In the genomic region with DNA sequence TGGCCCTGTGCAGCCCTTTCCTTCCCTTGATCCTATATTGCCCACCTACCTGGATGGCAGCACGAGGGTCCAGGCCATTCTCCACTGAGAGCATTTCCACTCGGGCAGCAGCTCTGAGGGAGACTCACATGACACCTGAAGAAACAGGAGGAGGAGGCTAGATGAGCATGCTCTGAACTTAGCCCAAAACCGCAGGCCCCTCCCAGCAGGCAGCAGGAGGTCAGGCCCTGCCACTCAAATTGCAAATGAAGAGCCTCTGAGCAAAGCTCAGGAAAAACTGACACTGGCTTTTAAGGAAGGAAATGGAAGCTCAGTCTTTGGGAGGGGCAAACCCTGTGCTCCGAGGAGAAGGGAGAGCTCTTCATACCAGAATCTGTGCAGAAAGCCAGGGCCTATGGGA, we compare ENCODE assay signal across 16 mouse cellular contexts. TPM values are rescaled to one million over a fixed set of nuclear protein-coding genes. Genes with fewer than 3 reads are reported as not detected.
A peak's percentile ranks its signal among the peaks of the same experiment; 100 is the strongest.
DNase-seq lines count a peak whose midpoint lies in the region; ATAC-seq and TF ChIP-seq lines count a peak whose summit lies in the region.
"Had no signal": no experiment of that assay in that cellular context is flagged by ENCODE, and none has a peak within 500 bp of the region (broad histone marks: within the 10 kb centered on the region; RNA-seq: fewer than 3 reads in every experiment).

No protein-coding gene starts in this region.

- H3K4me1 ChIP-seq in liver, adult 2 months (ENCODE audit: control insufficient read depth, insufficient read depth, low read length) = peaks cover 12% of the 10 kb centered on the region
- H3K4me1 ChIP-seq in CH12.LX (ENCODE audit: control insufficient read depth in 1 of 2, insufficient read depth in 2 of 2) = peaks cover 0 to 55% of the 10 kb centered on the region in 2 experiments; a peak in 2 of 4 replicates
- peaks cover 10% of the 10 kb centered on the region; the same call in 1 of the 2 replicates for H3K4me1 ChIP-seq in neural tube, embryonic 15.5 days
- H3K4me1 ChIP-seq: limb, embryonic 13.5 days had no signal

- no peak overlapping the region for H3K4me2 ChIP-seq in CH12.LX (ENCODE audit: insufficient read depth, low read depth, poor library complexity, severe bottlenecking)
- H3K4me2 ChIP-seq in neural tube, embryonic 15.5 days = no peak overlapping the region
- H3K4me2 ChIP-seq: limb, embryonic 13.5 days; stomach, embryonic 15.5 days had no signal

- no peak overlapping the region for H3K4me3 ChIP-seq in liver, adult 2 months (ENCODE audit: insufficient read depth, low read depth, low read length)
- no peak overlapping the region for H3K4me3 ChIP-seq in CH12.LX (replicated peaks in 1 of 3; ENCODE audit: low read depth in 2 of 3, low read length in 2 of 3, poor library complexity in 1 of 3)
- no peak overlapping the region for H3K4me3 ChIP-seq in neural tube, embryonic 15.5 days (replicated peaks)
- H3K4me3 ChIP-seq: limb, embryonic 13.5 days; stomach, embryonic 15.5 days had no signal

- no peak overlapping the region for H3K9ac ChIP-seq in liver, adult 2 months (ENCODE audit: low read depth, low read length)
- H3K9ac ChIP-seq in CH12.LX (ENCODE audit: insufficient read depth, low read depth) = no peak overlapping the region
- H3K9ac ChIP-seq in neural tube, embryonic 15.5 days (replicated peaks) = no peak overlapping the region
- H3K9ac ChIP-seq: limb, embryonic 13.5 days; stomach, embryonic 15.5 days had no signal

- TF ChIP-seq EP300 in CH12.LX (IDR thresholded peaks at IDR 0.05; ENCODE audit: low read length) = no peak

- H3K9me3 ChIP-seq in CH12.LX (replicated peaks; ENCODE audit: low read length) = no peaks in the 10 kb centered on the region
- H3K9me3 ChIP-seq in neural tube, embryonic 15.5 days (replicated peaks) = no peaks in the 10 kb centered on the region
- H3K9me3 ChIP-seq: limb, embryonic 13.5 days; stomach, embryonic 15.5 days had no signal

- dilution Hi-C loops in CH12.LX (cut with MboI; ENCODE audit: extremely low pct_ligation_motif_present, extremely low pct_unique_long_range_greater_than_20kb, low sequenced_read_pairs) = no loop called here

- H3K27ac ChIP-seq in liver, adult 2 months (replicated peaks; ENCODE audit: insufficient read depth, low read depth, low read length) = no peak overlapping the region
- no peak overlapping the region for H3K27ac ChIP-seq in CH12.LX (ENCODE audit: insufficient read depth, low read depth)
- H3K27ac ChIP-seq in neural tube, embryonic 15.5 days (replicated peaks) = no peak overlapping the region
- H3K27ac ChIP-seq: limb, embryonic 13.5 days; stomach, embryonic 15.5 days had no signal

- in situ Hi-C loops in CH12.LX (cut with MboI; ENCODE audit: low pct_ligation_motif_present, low pct_unique_long_range_greater_than_20kb, low sequenced_read_pairs) = no loop called here

- H3K27me3 ChIP-seq in liver, adult 2 months (ENCODE audit: control insufficient read depth, insufficient read depth, low read length) = no peaks in the 10 kb centered on the region
- no peaks in the 10 kb centered on the region for H3K27me3 ChIP-seq in CH12.LX (replicated peaks)
- H3K27me3 ChIP-seq in neural tube, embryonic 15.5 days (replicated peaks) = no peaks in the 10 kb centered on the region
- H3K27me3 ChIP-seq: limb, embryonic 13.5 days; Patski; stomach, embryonic 15.5 days had no signal

- peak; percentile 18 for DNase-seq in liver, adult 2 months (ENCODE audit: extremely low read depth, low read depth, low spot score)
- DNase-seq in liver (no peak), CH12.LX (ENCODE audit: extremely low read depth) (no peak), R1 (ENCODE audit: low read depth, low spot score) (peak; percentile 96)
- peak; percentile 73 to 82 for DNase-seq in kidney, postnatal 36 days
- DNase-seq in spleen, postnatal 14 days (ENCODE audit: low spot score in 2 of 2) = no peak
- DNase-seq in adrenal gland, postnatal 4 days (ENCODE audit: low spot score in 2 of 2) = no peak
- DNase-seq: adrenal gland, adult 2 months; cerebellum, adult 9-11 months; heart, postnatal 10 days; retina, postnatal 1 day had no signal

- no peak for TF ChIP-seq CTCF in liver, adult 2 months (IDR thresholded peaks at IDR 0.05; ENCODE audit: low read depth, low read length)
- TF ChIP-seq CTCF in CH12.LX (conservative IDR thresholded peaks at IDR 0.05 in 1 of 2, IDR thresholded peaks at IDR 0.05 in 1 of 2; ENCODE audit: low read depth in 2 of 2, low read length in 2 of 2) = no peak

- TF ChIP-seq POLR2A in liver, adult 2 months (IDR thresholded peaks at IDR 0.05; ENCODE audit: extremely low read depth, insufficient read depth, low read length) = no peak
- TF ChIP-seq POLR2A in CH12.LX (IDR thresholded peaks at IDR 0.05; ENCODE audit: low read depth, low read length) = no peak

- no peak for ATAC-seq in neural tube, embryonic 15.5 days (ENCODE audit: low FRiP score)
- ATAC-seq: hindbrain, embryonic 16.5 days; Patski had no signal

- 0 out of 2 replicates have a peak, but pooled peaks cover 2% of the 10 kb centered on the region for H3K36me3 ChIP-seq in liver, adult 2 months (ENCODE audit: control insufficient read depth, insufficient read depth, low read length)
- H3K36me3 ChIP-seq in CH12.LX (replicated peaks in 1 of 2; ENCODE audit: control insufficient read depth in 1 of 2, insufficient read depth in 1 of 2, low read length in 1 of 2) = peaks cover 47 to 83% of the 10 kb centered on the region in 2 experiments
- peaks cover 23% of the 10 kb centered on the region; the same call in 1 of the 2 replicates for H3K36me3 ChIP-seq in neural tube, embryonic 15.5 days

- WGBS in liver, adult 2 months = 83% methylated on average over 4 of the region's 4 CpGs
- whole genome bisulfite sequencing in neural tube, embryonic 15.5 days = 72% methylated on average over 4 of the region's 4 CpGs

- H3K79me2 ChIP-seq in liver, adult 2 months (ENCODE audit: control insufficient read depth, insufficient read depth, low read length) = peaks cover 11% of the 10 kb centered on the region; the same call in 1 of the 2 replicates
- H3K79me2 ChIP-seq in CH12.LX (replicated peaks; ENCODE audit: control insufficient read depth, extremely low read depth, insufficient read depth, poor library complexity, severe bottlenecking) = peaks cover 10% of the 10 kb centered on the region

- no peak for TF ChIP-seq RAD21 in CH12.LX (IDR thresholded peaks at IDR 0.05; ENCODE audit: low read depth, low read length)

TF ChIP-seq in CH12.LX, 34 proteins besides CTCF, POLR2A, EP300 and RAD21:
- TF ChIP-seq ZNF384 (IDR thresholded peaks at IDR 0.05; ENCODE audit: low read depth, low read length) (no peak), NRF1 (IDR thresholded peaks at IDR 0.05; ENCODE audit: low read depth, low read length) (0 out of 2 replicates have a peak, but pooled peaks have one; percentile 30)

RNA-seq across cellular contexts. Expression of a gene that starts 8.7 kb away (rescaled TPM):
- total RNA-seq in liver, adult 2 months (2014; rRNA removed) = 3.5 and 6.0 TPM in 2 replicates
- 8.0 and 9.8 TPM in 2 replicates for polyA plus RNA-seq in liver, adult 2 months (2012; rRNA removed)
- total RNA-seq in CH12.LX (2012; rRNA removed) (5.3 and 5.4 TPM in 2 replicates), CH12.LX (2014; rRNA removed) (2.7 and 3.5 TPM in 2 replicates)
- 18.3 and 23.2 TPM in 2 replicates for polyA plus RNA-seq in CH12.LX (2012; ENCODE audit: insufficient read length, low read depth)
- polyA plus RNA-seq in neural tube, embryonic 15.5 days (2015; fragmentation: Nextera tagmentation; extraction: Ambion mirVana) = 8.2 and 8.9 TPM in 2 replicates
- 10 to 100 TPM; 18.0 TPM for total RNA-seq in adrenal gland, postnatal 4 days (2021)

RNA-seq across cellular contexts. Expression of a gene that starts 40.3 kb away (rescaled TPM):
- 0.55 and 1.2 TPM in 2 replicates for total RNA-seq in liver, adult 2 months (2014; rRNA removed)
- 1.6 and 3.0 TPM in 2 replicates for polyA plus RNA-seq in liver, adult 2 months (2012; rRNA removed)
- 24.4 and 26.1 TPM in 2 replicates for total RNA-seq in CH12.LX (2012; rRNA removed)
- 11.4 and 11.8 TPM in 2 replicates for total RNA-seq in CH12.LX (2014; rRNA removed)
- 26.7 and 30.9 TPM in 2 replicates for polyA plus RNA-seq in CH12.LX (2012; ENCODE audit: insufficient read length, low read depth)
- 6.3 and 8.3 TPM in 2 replicates for polyA plus RNA-seq in neural tube, embryonic 15.5 days (2015; fragmentation: Nextera tagmentation; extraction: Ambion mirVana)
- total RNA-seq in adrenal gland, postnatal 4 days (2021) = 10 to 100 TPM; 21.0 to 22.3 TPM

Comparison
In these comparisons a context has a peak if more than half of its experiments do, and no peak if none do; other contexts are left out.
1. DNase-seq: peak in liver, adult 2 months (single experiment), R1 (single experiment) and kidney, postnatal 36 days (2 of 2); none in liver (single experiment), CH12.LX (single experiment), spleen, postnatal 14 days (0 of 2) and adrenal gland, postnatal 4 days (0 of 2).